Mouse (Mus musculus) midbrain, embryonic 15.5 days (tissue): Measurements from ENCODE around the gene Pcf11. TPM values are rescaled to one million over a fixed set of nuclear protein-coding genes. Genes with fewer than 3 reads are reported as not detected.

ENCODE experiments used
- ATAC-seq: fragments of 200-750 bp; cut with Nextera tagmentation; replicated peaks from 2 replicates; pipeline ENCODE4 v1.8.0; 2017; ENCODE audit warnings: moderate TSS enrichment
- H3K27ac ChIP-seq: fragments of 300-500 bp; sonication (generic); 2 replicates; pipeline ENCODE4 v1.5.1; 2015; ENCODE audit warnings: mild to moderate bottlenecking, inconsistent platforms
- H3K27me3 ChIP-seq: fragments of 300-500 bp; sonication (generic); replicated peaks from 2 replicates; pipeline ENCODE4 v1.6.1; 2015; ENCODE audit warnings: inconsistent platforms
- H3K36me3 ChIP-seq: fragments of 300-500 bp; sonication (generic); replicated peaks from 2 replicates; pipeline ENCODE4 v1.6.1; 2015; ENCODE audit warnings: inconsistent platforms
- H3K4me1 ChIP-seq: fragments of 300-500 bp; sonication (generic); 2 replicates; pipeline ENCODE4 v1.6.1; 2015; ENCODE audit warnings: inconsistent platforms
- H3K4me2 ChIP-seq: fragments of 300-500 bp; sonication (generic); 2 replicates; pipeline ENCODE4 v1.6.1; 2015; ENCODE audit warnings: inconsistent platforms, mild to moderate bottlenecking, moderate library complexity
- H3K4me3 ChIP-seq: fragments of 300-500 bp; sonication (generic); 2 replicates; pipeline ENCODE4 v1.5.1; 2015; ENCODE audit warnings: mild to moderate bottlenecking, inconsistent platforms
- H3K9ac ChIP-seq: fragments of 300-500 bp; sonication (generic); 2 replicates; pipeline ENCODE4 v1.6.1; 2015; ENCODE audit warnings: mild to moderate bottlenecking, inconsistent platforms
- H3K9me3 ChIP-seq: fragments of 300-500 bp; sonication (generic); 2 replicates; pipeline ENCODE4 v1.6.1; 2016; ENCODE audit warnings: inconsistent platforms
- WGBS: fragments of 180-500 bp; shearing (Covaris S2); methylation state at CpG from one replicate; pipeline ENCODE4 v1.1.7; 2015; ENCODE audit warnings: mixed read lengths; 5-methylcytosine and 5-hydroxymethylcytosine counted together
- polyA plus RNA-seq: library from polyadenylated mRNA; unstranded; fragments of >200 nt; fragmentation: Nextera tagmentation; extraction: Ambion mirVana; gene quantifications from 2 replicates; pipeline ENCODE4 v1.2.1, GENCODE M21; 2015

Gene Pcf11
- polyA plus RNA-seq, result 20.3 and 20.6 TPM in 2 replicates

DNA sequence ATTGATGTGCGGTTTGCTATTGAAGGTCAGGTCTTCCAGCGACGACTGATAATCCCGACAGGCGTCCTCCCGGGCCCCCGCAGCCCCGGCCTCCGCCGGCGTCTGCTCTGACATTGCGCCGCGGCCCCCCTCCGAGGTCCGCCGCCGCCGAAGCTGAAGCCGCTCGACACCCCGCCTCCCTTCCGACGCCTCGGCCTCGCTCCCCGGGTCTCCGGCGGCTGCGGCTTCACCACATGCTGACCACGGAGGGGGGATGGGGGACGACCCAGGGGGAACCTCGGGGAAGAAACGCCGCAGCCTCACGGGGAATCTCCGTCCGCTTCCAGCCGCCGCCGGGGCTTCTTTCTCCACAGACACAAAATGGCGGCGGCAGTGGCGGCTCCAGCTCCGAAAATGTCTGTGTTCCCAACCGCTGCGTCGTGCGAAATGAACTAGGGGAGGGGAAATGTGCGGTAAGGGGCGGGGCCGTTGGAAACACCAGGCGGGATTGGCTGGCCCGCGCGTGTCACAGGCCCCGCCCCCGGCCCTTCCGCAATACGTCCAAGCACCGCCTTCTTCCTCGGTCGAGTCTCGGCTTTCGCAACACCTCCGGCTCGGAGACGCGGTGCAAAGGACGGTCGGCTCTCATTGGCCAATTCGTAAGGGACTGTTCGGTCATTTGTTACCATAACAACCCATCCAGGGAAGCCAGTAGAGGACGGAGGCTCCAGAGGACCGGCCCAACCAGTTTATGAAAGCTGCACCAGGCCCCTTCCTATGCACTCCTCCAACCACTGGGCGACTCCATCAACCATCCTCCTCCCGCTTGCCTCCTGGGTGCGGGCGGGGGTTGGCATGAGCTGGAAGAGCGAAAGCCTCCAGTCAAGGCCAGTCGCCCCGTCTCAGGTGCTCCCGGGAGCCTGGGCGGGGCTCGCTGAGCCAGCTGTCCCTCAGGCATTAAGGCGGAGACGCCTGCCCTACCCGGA, at the start of gene Pcf11:
Pcf11 (minus strand) TSS at position 428 of the 965 bp plus-strand sequence.
- H3K4me2 ChIP-seq, result peak within 1 kb of the TSS; percentile 78
- H3K36me3 ChIP-seq, result no peaks in the 10 kb centered on the region
- ATAC-seq, result peak; percentile 98
- H3K27ac ChIP-seq, result peak within 1 kb of the TSS; percentile 99
- H3K9ac ChIP-seq, result peak within 1 kb of the TSS; percentile 99
- H3K4me1 ChIP-seq, result peaks cover 26% of the 10 kb centered on the region
- WGBS, result under 1% methylated on average over 88 of the region's 88 CpGs
- H3K9me3 ChIP-seq, result no peaks in the 10 kb centered on the region
- peak within 1 kb of the TSS; percentile 94 for H3K4me3 ChIP-seq
- no peaks in the 10 kb centered on the region for H3K27me3 ChIP-seq

DNA sequence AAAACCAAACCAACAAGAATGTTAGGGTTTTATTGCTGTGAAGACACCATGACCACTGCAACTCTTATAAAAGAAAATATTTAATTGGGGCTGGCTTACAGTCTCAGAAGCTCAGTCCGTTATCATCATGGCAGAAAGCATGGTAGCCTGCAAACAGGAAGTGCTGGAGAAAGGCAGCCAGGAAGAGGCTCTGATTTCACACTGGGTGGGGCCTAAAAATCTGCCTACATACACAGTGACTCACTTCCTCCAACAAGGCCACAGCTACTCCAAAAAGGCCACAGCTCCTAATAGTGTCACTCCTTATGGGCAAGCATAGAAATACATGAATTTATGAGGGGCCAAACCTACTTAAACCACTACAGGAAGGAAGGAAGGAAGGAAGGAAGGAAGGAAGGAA, 45.3 kb upstream of the Pcf11 start:
- Histone ChIP-seq H3K27me3 (no peaks in the 10 kb centered on the region), H3K36me3 (no peaks in the 10 kb centered on the region), H3K4me1 (no peaks in the 10 kb centered on the region), H3K9ac (no peak overlapping the region), H3K4me2 (no peak overlapping the region), H3K9me3 (no peaks in the 10 kb centered on the region), H3K4me3 (no peak overlapping the region), H3K27ac (no peak overlapping the region)
- 82% methylated on average over 1 of the region's 1 CpGs for WGBS
- ATAC-seq, result no peak

DNA sequence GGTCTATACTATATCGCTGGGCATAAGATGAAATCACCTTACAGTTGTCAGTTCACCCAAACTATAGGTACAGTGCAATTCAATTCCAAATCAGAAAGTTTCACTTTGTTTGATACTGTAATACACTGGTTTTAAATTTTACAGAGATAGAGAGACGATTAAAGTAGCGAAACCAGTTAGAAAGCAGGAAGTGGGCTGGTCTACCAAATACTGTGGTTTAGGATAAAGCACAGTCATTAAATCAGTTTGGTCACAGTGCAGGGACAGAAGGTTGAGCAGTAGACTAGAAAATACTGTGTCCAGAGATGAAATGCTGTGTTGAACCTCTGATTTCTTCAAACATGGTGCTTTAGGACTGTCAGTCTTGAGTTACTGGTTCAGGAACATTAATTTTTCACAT, 41.9 kb upstream of the Pcf11 start:
- no peaks in the 10 kb centered on the region for H3K9me3 ChIP-seq
- no peaks in the 10 kb centered on the region for H3K4me1 ChIP-seq
- H3K9ac ChIP-seq, result no peak overlapping the region
- ATAC-seq, result no peak
- H3K36me3 ChIP-seq, result no peaks in the 10 kb centered on the region
- no peak overlapping the region for H3K4me3 ChIP-seq
- WGBS, result 92% methylated on average over 3 of the region's 3 CpGs
- no peaks in the 10 kb centered on the region for H3K27me3 ChIP-seq
- no peak overlapping the region for H3K27ac ChIP-seq
- no peak overlapping the region for H3K4me2 ChIP-seq

DNA sequence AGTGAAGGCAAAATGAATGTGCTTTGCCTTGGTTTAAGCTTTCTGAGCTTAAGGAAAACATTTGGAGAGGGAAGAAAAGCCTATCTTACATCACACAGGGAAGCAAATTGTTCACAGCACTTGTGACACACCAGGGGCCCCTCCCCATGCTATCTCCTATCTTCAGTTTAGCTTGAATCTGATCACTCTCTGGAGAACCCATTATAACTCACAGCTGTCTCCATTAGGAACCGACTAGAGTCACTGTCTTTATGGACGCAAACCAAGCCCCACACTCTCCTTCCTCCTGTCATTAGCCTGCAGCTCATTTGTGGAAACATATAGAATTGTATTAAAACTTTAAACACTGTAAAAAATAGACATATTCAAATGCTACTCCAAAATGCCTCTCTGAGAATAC, 39.8 kb upstream of the Pcf11 start:
- Histone ChIP-seq H3K27me3 (no peaks in the 10 kb centered on the region), H3K9ac (no peak overlapping the region), H3K4me2 (no peak overlapping the region), H3K4me3 (no peak overlapping the region), H3K27ac (no peak overlapping the region), H3K36me3 (no peaks in the 10 kb centered on the region), H3K4me1 (no peaks in the 10 kb centered on the region), H3K9me3 (no peaks in the 10 kb centered on the region)
- WGBS, result 50% methylated on average over 2 of the region's 2 CpGs
- ATAC-seq, result no peak

DNA sequence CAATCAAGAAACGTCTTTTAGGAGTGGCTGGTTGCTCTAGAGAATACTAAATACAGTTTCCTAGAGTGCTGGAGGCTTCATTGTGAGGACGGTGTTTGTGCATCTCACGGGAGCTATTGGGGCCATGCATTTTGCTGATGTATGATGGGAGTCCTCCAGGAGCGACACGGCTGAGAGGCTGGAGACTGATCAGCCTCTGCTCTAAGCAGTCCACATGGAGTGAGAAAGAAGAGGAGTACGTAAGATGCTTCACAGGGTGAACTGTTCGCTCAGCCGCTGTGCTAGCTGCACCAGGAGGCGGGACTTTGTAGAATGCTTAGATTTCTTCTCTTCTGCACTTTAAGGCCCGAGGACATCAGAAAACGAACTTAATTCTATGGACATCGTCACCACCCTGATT, 37.0 kb upstream of the Pcf11 start:
- Histone ChIP-seq H3K27me3 (no peaks in the 10 kb centered on the region), H3K9ac (no peak overlapping the region), H3K36me3 (no peaks in the 10 kb centered on the region), H3K4me1 (no peaks in the 10 kb centered on the region), H3K4me3 (no peak overlapping the region), H3K4me2 (no peak overlapping the region), H3K27ac (no peak overlapping the region), H3K9me3 (no peaks in the 10 kb centered on the region)
- 73% methylated on average over 12 of the region's 12 CpGs for WGBS
- ATAC-seq, result no peak

DNA sequence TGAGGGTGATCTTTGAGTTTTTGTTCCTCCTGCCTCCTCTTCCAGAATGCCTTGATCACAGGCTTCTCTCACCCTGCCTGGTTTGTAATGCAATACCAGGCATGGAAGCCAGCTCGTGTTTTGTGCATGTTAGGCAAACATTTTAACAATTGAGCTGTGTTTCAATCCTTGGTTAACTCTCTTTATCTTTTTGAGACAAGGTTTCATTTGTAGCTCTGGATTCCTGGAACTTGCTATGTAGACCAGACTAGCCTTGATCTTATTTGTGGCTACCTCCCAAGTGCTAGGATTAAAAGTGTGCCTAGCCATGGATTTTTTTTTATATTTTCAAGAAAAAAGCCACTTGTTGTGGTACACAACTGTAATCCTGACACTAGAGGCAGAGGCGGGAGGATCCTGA, 35.8 kb upstream of the Pcf11 start:
- no peak for ATAC-seq
- Histone ChIP-seq H3K27ac (no peak overlapping the region), H3K36me3 (no peaks in the 10 kb centered on the region), H3K27me3 (no peaks in the 10 kb centered on the region), H3K9ac (no peak overlapping the region), H3K4me2 (no peak overlapping the region), H3K4me1 (no peaks in the 10 kb centered on the region), H3K4me3 (no peak overlapping the region), H3K9me3 (no peaks in the 10 kb centered on the region)
- WGBS, result 69% methylated on average over 2 of the region's 2 CpGs

DNA sequence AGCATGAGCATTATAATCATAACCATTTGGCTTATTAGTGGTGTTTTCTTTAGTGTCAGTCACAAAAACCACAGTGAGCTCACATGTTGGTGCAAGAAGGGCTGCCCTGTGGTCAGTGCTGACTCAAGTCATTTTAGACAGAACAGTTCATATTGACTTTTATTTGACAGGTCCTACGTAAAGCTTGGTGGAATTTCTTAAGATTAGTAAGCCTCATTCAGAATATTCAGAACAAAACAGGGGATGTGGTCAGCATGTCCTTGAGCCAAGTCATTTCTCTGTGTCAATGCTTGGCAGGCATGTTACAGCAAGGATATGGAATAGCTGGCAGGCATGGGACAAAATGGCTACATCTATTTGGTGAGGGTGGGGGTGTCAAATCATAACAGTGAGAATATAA, 33.9 kb upstream of the Pcf11 start:
- Histone ChIP-seq H3K27me3 (no peaks in the 10 kb centered on the region), H3K4me1 (no peaks in the 10 kb centered on the region), H3K9me3 (no peaks in the 10 kb centered on the region), H3K27ac (no peak overlapping the region), H3K4me2 (no peak overlapping the region), H3K36me3 (no peaks in the 10 kb centered on the region), H3K9ac (no peak overlapping the region), H3K4me3 (no peak overlapping the region)
- ATAC-seq, result no peak
- WGBS, result 84% methylated on average over 1 of the region's 1 CpGs

DNA sequence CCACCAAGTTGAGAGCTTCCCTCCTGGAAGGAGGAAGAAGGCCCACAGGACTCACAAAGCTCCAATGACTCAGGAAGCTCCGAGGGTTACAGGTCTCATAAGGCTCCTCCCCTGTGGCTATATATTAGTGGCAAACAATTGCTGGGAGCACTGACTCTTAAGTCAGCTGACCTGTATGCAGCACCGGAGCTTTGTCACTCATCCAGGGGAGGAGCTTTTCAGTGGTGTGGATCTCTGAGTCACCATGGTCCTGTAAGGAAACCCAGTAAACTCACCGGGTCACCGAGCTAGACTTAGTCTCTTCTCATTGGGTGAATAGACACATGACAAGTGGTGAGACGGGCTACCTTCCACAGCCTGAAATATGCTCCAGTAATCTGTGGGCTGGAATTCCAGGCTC, 29.0 kb upstream of the Pcf11 start:
- Histone ChIP-seq H3K27me3 (no peaks in the 10 kb centered on the region), H3K9me3 (no peaks in the 10 kb centered on the region), H3K4me3 (no peak overlapping the region), H3K4me1 (no peaks in the 10 kb centered on the region), H3K27ac (no peak overlapping the region), H3K4me2 (no peak overlapping the region), H3K9ac (no peak overlapping the region), H3K36me3 (no peaks in the 10 kb centered on the region)
- no peak for ATAC-seq
- WGBS, result 83% methylated on average over 5 of the region's 5 CpGs

DNA sequence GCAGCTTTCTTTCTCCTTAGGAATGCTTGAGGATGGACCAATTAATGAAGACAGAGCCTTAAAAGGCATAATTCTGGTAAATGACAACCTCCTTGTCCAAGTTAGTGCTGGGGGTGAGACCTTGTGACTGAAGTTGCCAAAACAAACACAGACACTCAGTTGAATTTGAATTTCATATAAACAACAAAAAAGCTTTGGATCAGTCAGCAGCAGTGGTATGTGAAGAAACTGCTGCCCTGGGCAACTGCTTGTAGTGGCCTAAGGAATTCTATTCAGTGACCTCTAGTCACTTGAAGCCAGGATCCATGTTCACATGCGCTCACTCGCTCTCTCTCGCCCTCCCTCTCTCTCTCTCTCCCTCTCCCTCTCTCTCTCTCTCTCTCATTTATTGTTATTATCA, 26.7 kb upstream of the Pcf11 start:
- Histone ChIP-seq H3K9me3 (no peaks in the 10 kb centered on the region), H3K27me3 (no peaks in the 10 kb centered on the region), H3K4me2 (no peak overlapping the region), H3K9ac (no peak overlapping the region), H3K27ac (no peak overlapping the region), H3K4me3 (no peak overlapping the region), H3K4me1 (no peaks in the 10 kb centered on the region), H3K36me3 (no peaks in the 10 kb centered on the region)
- WGBS, result 46% methylated on average over 3 of the region's 3 CpGs
- ATAC-seq, result no peak

DNA sequence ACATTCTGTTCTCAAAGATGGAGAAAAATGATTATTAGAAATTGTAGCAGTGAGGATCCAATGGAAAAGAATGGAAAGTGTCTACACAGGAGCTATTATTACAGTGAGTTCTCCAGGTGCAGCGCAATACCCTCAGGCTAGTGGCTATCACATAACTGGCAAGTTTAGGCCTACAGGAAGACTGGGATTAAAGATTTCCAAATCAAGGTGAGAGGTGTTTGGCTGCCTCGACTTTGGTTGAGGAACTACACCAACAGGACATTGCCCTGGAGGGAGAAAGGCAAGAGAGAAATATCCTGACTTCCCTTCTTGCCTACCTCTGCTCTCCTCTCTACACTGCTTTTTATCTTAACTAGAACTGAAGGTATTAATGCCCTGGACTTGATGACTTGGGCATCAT, 19.4 kb upstream of the Pcf11 start:
- no peak overlapping the region for H3K27ac ChIP-seq
- H3K9me3 ChIP-seq, result no peaks in the 10 kb centered on the region
- no peak overlapping the region for H3K9ac ChIP-seq
- H3K4me1 ChIP-seq, result no peaks in the 10 kb centered on the region
- H3K4me3 ChIP-seq, result no peak overlapping the region
- H3K36me3 ChIP-seq, result no peaks in the 10 kb centered on the region
- WGBS, result 89% methylated on average over 2 of the region's 2 CpGs
- H3K4me2 ChIP-seq, result no peak overlapping the region
- no peak for ATAC-seq
- no peaks in the 10 kb centered on the region for H3K27me3 ChIP-seq

DNA sequence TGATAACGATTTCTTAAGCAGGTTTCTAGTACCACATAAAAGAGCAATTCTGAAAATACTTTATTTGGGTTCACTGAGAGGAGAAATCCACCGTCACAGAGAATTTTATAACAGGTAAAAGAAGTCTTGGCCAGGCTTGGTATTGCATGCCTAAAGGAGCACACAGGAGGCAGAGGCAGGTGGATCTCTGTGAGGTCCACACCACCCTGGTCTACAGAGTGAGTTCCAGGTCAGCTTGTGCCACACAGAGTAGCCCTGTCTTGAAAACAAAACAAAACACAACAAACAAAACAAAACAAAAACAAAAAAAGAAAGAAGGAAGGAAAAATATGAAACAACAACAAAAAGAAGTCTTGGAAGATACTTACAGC, 18.6 kb upstream of the Pcf11 start:
- 84% methylated on average over 2 of the region's 2 CpGs for WGBS
- no peaks in the 10 kb centered on the region for H3K9me3 ChIP-seq
- H3K4me2 ChIP-seq, result no peak overlapping the region
- H3K27me3 ChIP-seq, result no peaks in the 10 kb centered on the region
- no peaks in the 10 kb centered on the region for H3K4me1 ChIP-seq
- no peak for ATAC-seq
- H3K9ac ChIP-seq, result no peak overlapping the region
- H3K36me3 ChIP-seq, result no peaks in the 10 kb centered on the region
- no peak overlapping the region for H3K27ac ChIP-seq
- no peak overlapping the region for H3K4me3 ChIP-seq

DNA sequence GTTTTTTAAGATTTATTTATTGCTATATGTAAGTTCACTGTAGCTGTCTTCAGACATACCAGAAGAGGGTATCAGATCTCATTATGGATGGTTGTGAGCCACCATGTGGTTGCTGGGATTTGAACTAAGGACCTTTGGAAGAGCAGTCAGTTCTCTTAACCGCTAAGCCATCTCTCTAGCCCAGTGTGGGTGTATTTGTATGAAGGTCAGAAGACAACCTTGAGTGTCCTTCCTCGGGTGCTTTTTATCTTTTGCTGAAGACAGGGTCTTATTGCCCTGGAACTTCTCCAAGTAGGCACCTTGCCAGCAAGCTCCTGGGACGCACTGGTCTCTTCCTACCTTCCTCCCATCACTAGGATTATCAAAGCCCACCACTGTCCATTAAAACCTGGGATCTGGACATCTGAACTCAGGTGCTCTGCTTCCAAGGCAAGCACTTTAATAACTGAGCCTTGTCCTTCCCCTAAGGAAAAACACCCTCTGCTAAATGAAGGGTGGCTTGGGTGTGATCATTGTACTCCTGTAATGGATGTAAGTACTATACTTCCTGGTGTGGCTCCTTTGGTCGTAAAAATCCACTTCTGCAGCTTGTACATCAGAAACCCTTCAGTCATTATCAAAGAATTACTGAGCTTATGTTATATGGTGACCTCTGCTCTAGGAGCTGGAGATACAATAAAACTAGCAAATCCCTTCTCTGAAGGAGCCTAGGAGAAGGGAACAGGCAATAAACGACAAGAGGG, 18.0 kb upstream of the Pcf11 start:
- Histone ChIP-seq H3K27ac (no peak overlapping the region), H3K36me3 (no peaks in the 10 kb centered on the region), H3K4me2 (no peak overlapping the region), H3K4me1 (no peaks in the 10 kb centered on the region), H3K9me3 (no peaks in the 10 kb centered on the region), H3K27me3 (no peaks in the 10 kb centered on the region), H3K9ac (no peak overlapping the region), H3K4me3 (no peak overlapping the region)
- WGBS, result 74% methylated on average over 5 of the region's 5 CpGs
- no peak for ATAC-seq
